Mouse (Mus musculus) embryonic fibroblast, embryonic 13.5 days (primary cell): ENCODE data around the gene Kctd19.

Source experiments
- CTCF ChIP-seq: IDR thresholded peaks from 2 replicates; pipeline ENCODE4 v1.5.1; 2011; ENCODE audit warnings: mild to moderate bottlenecking, control low read depth, low read length, moderate library complexity, borderline replicate concordance; ENCODE audit not compliant: insufficient read depth
- POLR2A ChIP-seq: IDR thresholded peaks from 2 replicates; pipeline ENCODE4 v1.6.1; 2011; ENCODE audit warnings: low read depth, mild to moderate bottlenecking, control low read depth, low read length, moderate library complexity

DNA sequence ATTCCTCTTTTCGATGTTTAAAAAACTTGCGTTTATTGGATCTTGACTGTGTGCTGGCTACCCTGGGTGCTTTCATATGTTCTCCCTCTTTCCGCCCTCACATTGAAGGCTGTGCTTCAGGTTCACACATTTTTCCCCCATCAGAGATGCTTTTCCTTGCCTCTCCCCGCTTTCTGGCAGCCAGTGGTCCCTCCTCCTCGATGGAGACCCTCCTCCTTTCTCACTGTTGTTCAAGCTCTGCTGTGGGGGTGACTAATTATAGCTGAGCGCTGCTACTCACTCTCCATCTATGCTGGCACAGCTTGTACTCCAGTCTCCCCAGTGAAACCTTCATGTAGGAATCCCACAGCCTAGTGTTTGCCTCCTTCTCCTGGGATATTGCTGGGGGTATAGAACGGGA is 63.1 kb downstream of the Kctd19 start:
- TF ChIP-seq CTCF (no peak), POLR2A (no peak)
